Mouse (Mus musculus) hindbrain, embryonic 16.5 days (tissue): Measurements from ENCODE around the gene Gm20695. TPM values are rescaled to one million over a fixed set of nuclear protein-coding genes. Genes with fewer than 3 reads are reported as not detected.

Source experiments
- ATAC-seq: fragments of 200-750 bp; cut with Nextera tagmentation; 2 replicates; pipeline ENCODE4 v1.8.0; 2017; ENCODE audit warnings: moderate TSS enrichment, moderate library complexity
- H3K27ac ChIP-seq: fragments of 300-500 bp; sonication (generic); 2 replicates; pipeline ENCODE4 v1.5.1; 2014; ENCODE audit warnings: low read depth, mild to moderate bottlenecking, control low read depth, low read length, moderate library complexity
- H3K27me3 ChIP-seq: fragments of 300-500 bp; sonication (generic); replicated peaks from 2 replicates; pipeline ENCODE4 v1.6.1; 2014; ENCODE audit warnings: low read length; ENCODE audit not compliant: control insufficient read depth, insufficient read depth
- H3K36me3 ChIP-seq: fragments of 300-500 bp; sonication (generic); 2 replicates; pipeline ENCODE4 v1.6.1; 2014; ENCODE audit warnings: mild to moderate bottlenecking, low read length, moderate library complexity, mixed read lengths; ENCODE audit not compliant: control insufficient read depth, insufficient read depth
- H3K4me1 ChIP-seq: fragments of 300-500 bp; sonication (generic); 2 replicates; pipeline ENCODE4 v1.6.1; 2014; ENCODE audit warnings: low read depth, low read length; ENCODE audit not compliant: control insufficient read depth, insufficient read depth
- H3K4me2 ChIP-seq: fragments of 300-500 bp; sonication (generic); 2 replicates; pipeline ENCODE4 v1.6.1; 2014; ENCODE audit warnings: mild to moderate bottlenecking, low read length, control low read depth, moderate library complexity
- H3K4me3 ChIP-seq: fragments of 300-500 bp; sonication (generic); 2 replicates; pipeline ENCODE4 v1.5.1; 2014; ENCODE audit warnings: mild to moderate bottlenecking, low read length, control low read depth, moderate library complexity
- H3K9ac ChIP-seq: fragments of 300-500 bp; sonication (generic); 2 replicates; pipeline ENCODE4 v1.6.1; 2014; ENCODE audit warnings: low read depth, mild to moderate bottlenecking, control low read depth, low read length, moderate library complexity
- H3K9me3 ChIP-seq: fragments of 300-500 bp; sonication (generic); 2 replicates; pipeline ENCODE4 v1.6.1; 2014; ENCODE audit warnings: mild to moderate bottlenecking, low read length, moderate library complexity; ENCODE audit not compliant: control insufficient read depth
- WGBS: fragments of 180-500 bp; shearing (Covaris S2); extraction: QIAGEN DNeasy Blood & Tissue Kit; methylation state at CpG from one replicate; pipeline ENCODE4 v1.1.7; 2014; 5-methylcytosine and 5-hydroxymethylcytosine counted together
- microRNA-seq: library from miRNA; unstranded; fragments of <30 nt; microRNA quantifications from one replicate; pipeline ENCODE4, GENCODE M21; 2017
- polyA plus RNA-seq: library from polyadenylated mRNA; unstranded; fragments of >200 nt; fragmentation: Nextera tagmentation; extraction: Ambion mirVana; gene quantifications from 2 replicates; pipeline ENCODE4 v1.2.1, GENCODE M21; 2015

Gm20695 gene
- polyA plus RNA-seq, 1 experiment from 2014 or later, result 1.5 TPM

- no peak overlapping the region for H3K4me2 ChIP-seq
- H3K9ac ChIP-seq, result no peak overlapping the region
- H3K27ac ChIP-seq, result no peak overlapping the region
- 88% methylated on average over 6 of the region's 6 CpGs for WGBS
- H3K27me3 ChIP-seq, result no peaks in the 10 kb centered on the region
- no peaks in the 10 kb centered on the region for H3K9me3 ChIP-seq
- no peak for ATAC-seq
- no peaks in the 10 kb centered on the region for H3K4me1 ChIP-seq
- no peaks in the 10 kb centered on the region for H3K36me3 ChIP-seq
- H3K4me3 ChIP-seq, result no peak overlapping the region
Observed at GRCm38 (mm10) chr16:3956369-3956768, 71.9 kb downstream of the Gm20695 start.

DNA sequence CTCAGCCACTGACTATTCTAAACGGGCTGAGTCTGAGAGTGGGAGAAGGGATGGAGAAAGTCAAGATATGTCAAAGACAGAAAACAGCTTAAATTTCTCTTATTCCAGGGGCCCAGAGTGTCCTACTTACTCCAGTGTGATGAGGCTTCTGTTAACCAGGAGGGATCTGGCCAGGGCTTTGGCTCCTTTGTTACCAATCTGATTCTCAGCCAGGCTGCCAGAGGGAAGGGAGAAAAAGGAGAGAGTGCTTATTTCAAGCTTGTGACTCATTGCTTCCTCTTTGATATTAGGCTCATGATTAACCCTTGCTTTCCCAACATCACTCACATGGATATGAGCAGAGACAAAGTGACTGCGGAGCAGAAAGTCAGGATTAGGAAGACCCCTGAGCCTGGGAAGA lies 74.8 kb downstream of the Gm20695 start:
- H3K27me3 ChIP-seq, result no peaks in the 10 kb centered on the region
- 75% methylated on average over 2 of the region's 2 CpGs for WGBS
- H3K4me1 ChIP-seq, result no peaks in the 10 kb centered on the region
- H3K9ac ChIP-seq, result no peak overlapping the region
- H3K36me3 ChIP-seq, result no peaks in the 10 kb centered on the region
- no peak overlapping the region for H3K4me2 ChIP-seq
- H3K9me3 ChIP-seq, result no peaks in the 10 kb centered on the region
- no peak overlapping the region for H3K4me3 ChIP-seq
- no peak overlapping the region for H3K27ac ChIP-seq
- ATAC-seq, result no peak

DNA sequence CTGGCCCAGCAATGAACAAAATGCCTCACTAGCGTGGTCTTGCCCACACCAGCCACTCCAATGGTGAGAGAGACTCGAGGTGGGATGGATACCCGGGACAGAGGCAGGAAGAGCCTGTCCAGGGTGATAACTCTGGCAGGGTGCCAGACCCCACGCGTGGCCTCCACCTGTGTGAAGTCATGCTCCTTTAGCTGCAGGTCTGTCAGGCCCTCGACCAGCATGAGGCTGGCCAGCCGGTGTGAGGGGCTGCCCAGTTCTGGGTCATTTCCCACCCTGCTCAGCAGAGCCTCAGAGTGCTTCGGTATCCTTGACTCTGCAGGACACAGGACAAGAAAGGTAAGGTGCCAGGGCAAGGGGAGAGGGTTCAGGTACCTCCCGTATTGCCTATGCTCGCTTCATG lies 80.5 kb downstream of the Gm20695 start:
- 86% methylated on average over 10 of the region's 10 CpGs for WGBS

DNA sequence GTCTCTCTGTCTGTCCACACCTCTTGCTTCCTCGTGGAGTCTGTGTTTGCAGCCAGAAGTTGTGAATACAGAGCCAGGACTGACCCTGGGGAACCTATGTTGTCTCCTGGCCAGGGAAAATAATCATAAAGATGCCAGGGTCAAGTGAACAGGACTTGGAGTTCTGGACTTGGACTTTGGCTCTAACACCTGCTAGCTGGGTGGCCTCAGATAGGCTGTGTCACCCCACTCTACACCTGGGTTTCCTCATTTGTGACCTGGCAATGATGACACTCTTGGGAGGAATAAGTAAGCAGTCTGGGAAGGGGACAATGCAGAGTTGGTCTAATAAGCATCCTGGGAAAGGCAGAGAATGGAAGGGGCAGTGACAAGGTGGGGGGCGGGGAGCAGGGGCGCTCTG lies 81.1 kb downstream of the Gm20695 start:
- no peak overlapping the region for H3K9ac ChIP-seq
- no peaks in the 10 kb centered on the region for H3K4me1 ChIP-seq
- WGBS, result 74% methylated on average over 3 of the region's 3 CpGs
- no peak overlapping the region for H3K4me3 ChIP-seq
- ATAC-seq, result no peak
- H3K27ac ChIP-seq, result no peak overlapping the region
- no peaks in the 10 kb centered on the region for H3K27me3 ChIP-seq
- no peaks in the 10 kb centered on the region for H3K9me3 ChIP-seq
- no peak overlapping the region for H3K4me2 ChIP-seq
- no peaks in the 10 kb centered on the region for H3K36me3 ChIP-seq

More for the DNA sequence above, 80.5 kb downstream of the Gm20695 start:
- Histone ChIP-seq H3K4me2 (no peak overlapping the region), H3K36me3 (no peaks in the 10 kb centered on the region), H3K9me3 (no peaks in the 10 kb centered on the region), H3K9ac (no peak overlapping the region), H3K27me3 (no peaks in the 10 kb centered on the region), H3K4me1 (no peaks in the 10 kb centered on the region), H3K4me3 (no peak overlapping the region), H3K27ac (no peak overlapping the region)
- ATAC-seq, result no peak

Small RNA genes within 50 kb of the gene (microRNA-seq; reads per million reads assigned to microRNA genes)
- gene Gm23493, result not detected

Other genes starting within 250 kb of the Gm20695 start
- not detected in 2 replicates for gene Mefv, start 166.6 kb upstream of the Gm20695 start, polyA plus RNA-seq
- 40.6 and 47.5 TPM in 2 replicates for gene Zfp263, start 140.6 kb upstream of the Gm20695 start, polyA plus RNA-seq
- gene Olfr15, start 53.8 kb upstream of the Gm20695 start, polyA plus RNA-seq, result not detected in 2 replicates
- 2.5 and 3.3 TPM in 2 replicates for gene Zfp174, start 37.4 kb upstream of the Gm20695 start, polyA plus RNA-seq
- gene Naa60, start 12.3 kb upstream of the Gm20695 start, polyA plus RNA-seq, result 105 and 107 TPM in 2 replicates
- gene Zfp597, start 87 bp upstream of the Gm20695 start, polyA plus RNA-seq, result 12.7 and 15.6 TPM in 2 replicates
- gene 1700037C18Rik, start 24.0 kb downstream of the Gm20695 start, polyA plus RNA-seq, result 15.7 and 16.2 TPM in 2 replicates
- 37.0 and 42.3 TPM in 2 replicates for gene Cluap1, start 24.2 kb downstream of the Gm20695 start, polyA plus RNA-seq
- gene Nlrc3, start 92.0 kb downstream of the Gm20695 start, polyA plus RNA-seq, result 0.70 and 1.1 TPM in 2 replicates
- gene Slx4, start 119.1 kb downstream of the Gm20695 start, polyA plus RNA-seq, result 23.2 and 31.7 TPM in 2 replicates
- 4.0 and 7.5 TPM in 2 replicates for gene Dnase1, start 152.3 kb downstream of the Gm20695 start, polyA plus RNA-seq
- 54.4 and 59.1 TPM in 2 replicates for gene Trap1, start 193.2 kb downstream of the Gm20695 start, polyA plus RNA-seq